Mouse (Mus musculus) small intestine, adult 10 weeks (tissue): ENCODE measurements around the gene Vmn1r224. TPM values are rescaled to one million over a fixed set of nuclear protein-coding genes. Genes with fewer than 3 reads are reported as not detected.

ENCODE experiments used
- polyA plus RNA-seq: library from polyadenylated mRNA; stranded (reverse); fragments of 350-450 nt; fragmentation: Illumina TruSeq; extraction: RNeasy Lipid Tissue Mini Kit (QIAGEN cat#74804); gene quantifications from one replicate; pipeline ENCODE4 v1.2.3, GENCODE M21; 2014; ENCODE audit warnings: low replicate concordance

The Vmn1r224 gene
- not detected for polyA plus RNA-seq

DNA sequence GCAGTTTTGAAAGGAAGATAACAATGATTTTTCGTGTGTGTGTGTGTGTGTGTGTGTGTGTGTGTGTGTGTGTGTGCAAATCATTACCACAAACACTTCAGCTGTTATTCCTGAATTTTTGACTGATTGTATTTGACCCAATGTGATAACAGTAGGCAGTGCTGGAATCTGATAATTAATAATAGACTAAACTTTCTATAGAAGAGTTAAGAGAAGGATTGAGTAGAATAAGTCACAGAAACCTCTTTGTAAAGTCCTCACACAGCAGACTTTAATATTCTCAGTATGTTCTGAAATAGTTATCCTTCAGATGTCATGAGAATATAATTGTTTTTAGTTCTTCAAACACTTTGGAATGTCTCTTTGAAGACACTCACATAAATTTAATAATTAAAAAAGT lies at the start of gene Vmn1r224:
Gene Vmn1r224, plus strand, starts transcription at position 301 of the 400 bp plus-strand sequence.

Other genes starting within 250 kb of the Vmn1r224 start
- gene Fpr-rs6, start 231.0 kb upstream of the Vmn1r224 start, polyA plus RNA-seq, result not detected
- gene Vmn2r105, start 179.1 kb upstream of the Vmn1r224 start, polyA plus RNA-seq, result not detected
- not detected for gene Vmn2r106, start 128.6 kb upstream of the Vmn1r224 start, polyA plus RNA-seq
- gene Vmn2r107, start 68.9 kb upstream of the Vmn1r224 start, polyA plus RNA-seq, result not detected
- not detected for gene Vmn2r108, start 67.2 kb downstream of the Vmn1r224 start, polyA plus RNA-seq
- gene Vmn1r225, start 84.0 kb downstream of the Vmn1r224 start, polyA plus RNA-seq, result not detected
- gene Vmn2r109, start 150.6 kb downstream of the Vmn1r224 start, polyA plus RNA-seq, result not detected
- gene Vmn2r110, start 182.3 kb downstream of the Vmn1r224 start, polyA plus RNA-seq, result not detected
- gene Fpr-rs3, start 210.7 kb downstream of the Vmn1r224 start, polyA plus RNA-seq, result not detected